In the genomic region with DNA sequence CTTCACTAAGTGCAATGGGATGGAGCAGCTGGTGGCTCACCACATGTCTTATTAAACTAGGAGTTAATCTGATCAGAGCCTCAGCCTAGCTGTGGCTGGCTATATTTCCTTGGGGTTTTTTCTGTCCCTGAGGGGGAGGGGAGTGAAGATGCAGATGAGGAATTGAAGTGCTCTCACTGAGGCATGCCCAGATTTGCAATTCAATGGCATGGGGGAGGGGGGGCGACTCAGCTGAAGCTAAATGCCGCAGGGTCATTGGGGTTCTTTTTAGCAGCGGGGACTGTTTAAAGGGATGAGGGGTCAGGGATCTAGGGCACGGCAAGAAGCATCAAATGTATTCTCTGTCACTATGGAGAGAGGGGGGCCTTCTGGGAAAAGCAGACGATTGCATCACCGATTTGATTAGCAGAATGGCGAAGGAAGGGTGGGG, we compare ENCODE assay signal across 10 mouse cellular contexts.
DNase-seq lines count a peak whose midpoint lies in the region; ATAC-seq and TF ChIP-seq lines count a peak whose summit lies in the region.
"Had no signal": no experiment of that assay in that cellular context is flagged by ENCODE, and none has a peak within 500 bp of the region (broad histone marks: within the 10 kb centered on the region; RNA-seq: fewer than 3 reads in every experiment).

No protein-coding gene starts in this region.

- no peaks in the 10 kb centered on the region for H3K36me3 ChIP-seq in kidney, postnatal 0 days (ENCODE audit: insufficient read depth, low read length)
- H3K36me3 ChIP-seq in hindbrain, embryonic 13.5 days, result no peaks in the 10 kb centered on the region
- no peaks in the 10 kb centered on the region for H3K36me3 ChIP-seq in neural tube, embryonic 13.5 days
- H3K36me3 ChIP-seq: G1E had no signal

- no peaks in the 10 kb centered on the region for H3K27me3 ChIP-seq in kidney, postnatal 0 days (ENCODE audit: insufficient read depth, low read length)
- H3K27me3 ChIP-seq in hindbrain, embryonic 13.5 days, result no peaks in the 10 kb centered on the region
- no peaks in the 10 kb centered on the region for H3K27me3 ChIP-seq in neural tube, embryonic 13.5 days

- 0 out of 2 replicates have a peak, but pooled peaks have one; percentile 36 for ATAC-seq in kidney, postnatal 0 days (replicated peaks; ENCODE audit: low FRiP score, low read depth)
- peak; percentile 95 for ATAC-seq in hindbrain, embryonic 13.5 days (ENCODE audit: low FRiP score)
- peak; percentile 93 for ATAC-seq in neural tube, embryonic 13.5 days (ENCODE audit: low read depth)

- 4% methylated on average over 7 of the region's 7 CpGs for WGBS in kidney, postnatal 0 days
- WGBS in hindbrain, embryonic 13.5 days, result 1% methylated on average over 7 of the region's 7 CpGs
- WGBS in neural tube, embryonic 13.5 days, result 1% methylated on average over 7 of the region's 7 CpGs

- no peak overlapping the region for H3K4me3 ChIP-seq in kidney, postnatal 0 days (replicated peaks; ENCODE audit: low read depth, low read length)
- H3K4me3 ChIP-seq in hindbrain, embryonic 13.5 days, result peak overlapping the region; percentile 9; the same call in 1 of the 2 replicates
- H3K4me3 ChIP-seq in neural tube, embryonic 13.5 days, result peak overlapping the region; percentile 11; the same call in 1 of the 2 replicates

- DNase-seq in kidney, postnatal 0 days (ENCODE audit: low spot score), result no peak
- no peak for DNase-seq in kidney, adult 18-20 months
- DNase-seq in embryo, embryonic 9.5 days (ENCODE audit: extremely low spot score), result peak; percentile 86
- DNase-seq in layer of hippocampus, postnatal 10 days (ENCODE audit: low spot score in 2 of 2), result no peak
- no peak for DNase-seq in left cerebral cortex, adult 9 months (ENCODE audit: low spot score in 2 of 2)
- no peak for DNase-seq in gastrocnemius, postnatal 25 days

- TF ChIP-seq CTCF in kidney, postnatal 0 days (IDR thresholded peaks at IDR 0.05; ENCODE audit: low read depth), result no peak

- H3K9ac ChIP-seq in kidney, postnatal 0 days (ENCODE audit: low read depth, low read length), result no peak overlapping the region
- H3K9ac ChIP-seq in hindbrain, embryonic 13.5 days, result peak overlapping the region; percentile 51
- peak overlapping the region; percentile 38; the same call in 1 of the 2 replicates for H3K9ac ChIP-seq in neural tube, embryonic 13.5 days
- H3K9ac ChIP-seq: liver, embryonic 14.5 days had no signal

- H3K9me3 ChIP-seq in kidney, postnatal 0 days (replicated peaks; ENCODE audit: low read length), result no peaks in the 10 kb centered on the region
- H3K9me3 ChIP-seq in hindbrain, embryonic 13.5 days, result no peaks in the 10 kb centered on the region
- H3K9me3 ChIP-seq in neural tube, embryonic 13.5 days, result no peaks in the 10 kb centered on the region

- no peak overlapping the region for H3K27ac ChIP-seq in kidney, postnatal 0 days
- H3K27ac ChIP-seq in hindbrain, embryonic 13.5 days, result peak overlapping the region; percentile 83
- peak overlapping the region; percentile 74 for H3K27ac ChIP-seq in neural tube, embryonic 13.5 days (replicated peaks)
- H3K27ac ChIP-seq: liver, embryonic 14.5 days had no signal

- 0 out of 2 replicates have a peak overlapping the region, but pooled peaks have one; percentile 23 for H3K4me2 ChIP-seq in kidney, postnatal 0 days (ENCODE audit: low read length)
- H3K4me2 ChIP-seq in hindbrain, embryonic 13.5 days, result peak overlapping the region; percentile 44
- H3K4me2 ChIP-seq in neural tube, embryonic 13.5 days, result peak overlapping the region; percentile 47

- H3K4me1 ChIP-seq in kidney, postnatal 0 days (replicated peaks; ENCODE audit: insufficient read depth, low read length), result no peaks in the 10 kb centered on the region
- peaks cover 17% of the 10 kb centered on the region for H3K4me1 ChIP-seq in hindbrain, embryonic 13.5 days (replicated peaks)
- peaks cover 15% of the 10 kb centered on the region for H3K4me1 ChIP-seq in neural tube, embryonic 13.5 days (replicated peaks)

Comparison
In these comparisons a context has a peak if more than half of its experiments do, and no peak if none do; other contexts are left out.
1. ATAC-seq: peak in every context shown above with its lines; median percentile 95 in hindbrain, embryonic 13.5 days; 93 in neural tube, embryonic 13.5 days; 36 in kidney, postnatal 0 days.